Mouse (Mus musculus) CH12.LX (cell line): Measurements from ENCODE around the gene Lipc. TPM values are rescaled to one million over a fixed set of nuclear protein-coding genes. Genes with fewer than 3 reads are reported as not detected.

Experiments
- DNase-seq: peaks from one replicate; pipeline ENCODE4 v3.0.0-alpha.2; 2013; ENCODE audit errors: extremely low read depth
- H3K27ac ChIP-seq: 2 replicates; pipeline ENCODE4 v1.5.1; 2012; ENCODE audit warnings: low read depth, mild to moderate bottlenecking, control low read depth, moderate library complexity; ENCODE audit not compliant: insufficient read depth
- H3K27me3 ChIP-seq: replicated peaks from 2 replicates; pipeline ENCODE3; 2012; ENCODE audit warnings: inconsistent platforms
- H3K36me3 ChIP-seq, 2 experiments: replicated peaks in 1 of 2; 2 replicates each; pipeline versions ENCODE3 to v1.6.1; 2012; ENCODE audit warnings: inconsistent platforms in 1 of 2, low read length in 1 of 2, mild to moderate bottlenecking in 1 of 2, mixed read lengths in 1 of 2, moderate library complexity in 1 of 2; ENCODE audit not compliant: control insufficient read depth in 1 of 2, insufficient read depth in 1 of 2
- H3K4me1 ChIP-seq, 2 experiments: 2 replicates each; pipeline ENCODE4 v1.6.1; 2012; ENCODE audit warnings: inconsistent platforms in 1 of 2, moderate library complexity in 1 of 2; ENCODE audit not compliant: insufficient read depth in 2 of 2, control insufficient read depth in 1 of 2
- H3K4me2 ChIP-seq: 2 replicates; pipeline ENCODE4 v1.6.1; 2012; ENCODE audit warnings: low read depth, mild to moderate bottlenecking, control low read depth; ENCODE audit not compliant: poor library complexity, insufficient read depth, severe bottlenecking
- H3K4me3 ChIP-seq, 3 experiments: fragments of 150-350 bp in 1 of 3; sonication (generic) in 1 of 3; replicated peaks in 1 of 3; 2 replicates each; pipeline versions ENCODE3 to v1.5.1; 2011 to 2012; ENCODE audit warnings: low read depth in 2 of 3, low read length in 2 of 3, mild to moderate bottlenecking in 2 of 3, moderate library complexity in 2 of 3, control low read depth in 1 of 3, improper control_type of control experiment in 1 of 3, inconsistent platforms in 1 of 3, mixed read lengths in 1 of 3; ENCODE audit not compliant: poor library complexity in 1 of 3
- H3K79me2 ChIP-seq: replicated peaks from 2 replicates; pipeline ENCODE4 v1.6.1; 2012; ENCODE audit warnings: mild to moderate bottlenecking, moderate library complexity; ENCODE audit not compliant: control insufficient read depth, poor library complexity, insufficient read depth, severe bottlenecking; ENCODE audit errors: extremely low read depth
- H3K9ac ChIP-seq: 2 replicates; pipeline ENCODE4 v1.6.1; 2012; ENCODE audit warnings: low read depth, mild to moderate bottlenecking, control low read depth, moderate library complexity; ENCODE audit not compliant: insufficient read depth
- H3K9me3 ChIP-seq: replicated peaks from 2 replicates; pipeline ENCODE3; 2012; ENCODE audit warnings: low read length, inconsistent platforms, mixed read lengths
- BHLHE40 ChIP-seq: IDR thresholded peaks from 2 replicates; pipeline ENCODE4 v1.6.1; 2011; ENCODE audit warnings: mild to moderate bottlenecking, low read depth, low read length, improper control_type of control experiment
- CHD1 ChIP-seq: IDR thresholded peaks from 2 replicates; pipeline ENCODE4 v1.6.1; 2012; ENCODE audit warnings: low read depth, low read length, improper control_type of control experiment, inconsistent platforms
- CHD2 ChIP-seq: IDR thresholded peaks from 2 replicates; pipeline ENCODE4 v1.6.1; 2011; ENCODE audit warnings: low read length, improper control_type of control experiment
- CTCF ChIP-seq, 2 experiments: IDR thresholded peaks in 1 of 2; conservative IDR thresholded peaks in 1 of 2; 2 replicates each; pipeline ENCODE4 v1.5.1; 2011 to 2012; ENCODE audit warnings: low read depth in 2 of 2, low read length in 2 of 2, improper control_type of control experiment in 1 of 2, inconsistent platforms in 1 of 2, mild to moderate bottlenecking in 1 of 2, moderate library complexity in 1 of 2
- E2F4 ChIP-seq: IDR thresholded peaks from 2 replicates; pipeline ENCODE4 v1.6.1; 2011; ENCODE audit warnings: low read depth, low read length, improper control_type of control experiment; ENCODE audit not compliant: insufficient replicate concordance
- ELF1 ChIP-seq: IDR thresholded peaks from 2 replicates; pipeline ENCODE4 v1.6.1; 2014; ENCODE audit warnings: low read depth, mild to moderate bottlenecking, inconsistent platforms, low read length, improper control_type of control experiment
- IRF4 ChIP-seq: IDR thresholded peaks from 2 replicates; pipeline ENCODE4 v1.6.1; 2014; ENCODE audit warnings: low read depth, mild to moderate bottlenecking, inconsistent platforms, low read length, improper control_type of control experiment
- JUN ChIP-seq: IDR thresholded peaks from 2 replicates; pipeline ENCODE4 v1.6.1; 2011; ENCODE audit warnings: low read depth, mild to moderate bottlenecking, low read length, improper control_type of control experiment, moderate library complexity; ENCODE audit not compliant: insufficient read depth
- JUND ChIP-seq: conservative IDR thresholded peaks from 2 replicates; pipeline ENCODE4 v1.6.1; 2011; ENCODE audit warnings: low read depth, low read length, improper control_type of control experiment
- MAFK ChIP-seq: IDR thresholded peaks from 2 replicates; pipeline ENCODE4 v1.6.1; 2011; ENCODE audit warnings: low read length, improper control_type of control experiment; ENCODE audit not compliant: insufficient replicate concordance
- MXI1 ChIP-seq: IDR thresholded peaks from 2 replicates; pipeline ENCODE4 v1.6.1; 2011; ENCODE audit warnings: mild to moderate bottlenecking, low read depth, low read length, improper control_type of control experiment
- MYC ChIP-seq: IDR thresholded peaks from 2 replicates; pipeline ENCODE4 v1.6.1; 2011; ENCODE audit warnings: low read depth, mild to moderate bottlenecking, improper control_type of control experiment, low read length
- NELFE ChIP-seq: IDR thresholded peaks from 2 replicates; pipeline ENCODE4 v1.6.1; 2011; ENCODE audit warnings: low read depth, low read length, improper control_type of control experiment
- NRF1 ChIP-seq: IDR thresholded peaks from 2 replicates; pipeline ENCODE4 v1.6.1; 2014; ENCODE audit warnings: low read depth, mild to moderate bottlenecking, inconsistent platforms, low read length, improper control_type of control experiment, moderate library complexity
- PAX5 ChIP-seq: IDR thresholded peaks from 2 replicates; pipeline ENCODE4 v1.6.1; 2012; ENCODE audit warnings: low read length, inconsistent platforms, mixed read lengths
- RCOR1 ChIP-seq: conservative IDR thresholded peaks from 2 replicates; pipeline ENCODE4 v1.6.1; 2012; ENCODE audit warnings: low read depth, mild to moderate bottlenecking, inconsistent platforms, low read length, improper control_type of control experiment
- SIN3A ChIP-seq: IDR thresholded peaks from 2 replicates; pipeline ENCODE4 v1.6.1; 2012; ENCODE audit warnings: low read length, improper control_type of control experiment, inconsistent platforms
- TBP ChIP-seq: conservative IDR thresholded peaks from 2 replicates; pipeline ENCODE4 v1.6.1; 2011; ENCODE audit warnings: low read depth, low read length, improper control_type of control experiment
- TCF12 ChIP-seq: IDR thresholded peaks from 2 replicates; pipeline ENCODE4 v1.6.1; 2014; ENCODE audit warnings: low read depth, mild to moderate bottlenecking, inconsistent platforms, low read length, improper control_type of control experiment
- UBTF ChIP-seq: IDR thresholded peaks from 2 replicates; pipeline ENCODE4 v1.6.1; 2012; ENCODE audit warnings: low read depth, mild to moderate bottlenecking, inconsistent platforms, low read length, improper control_type of control experiment, moderate library complexity
- USF1 ChIP-seq: IDR thresholded peaks from 2 replicates; pipeline ENCODE4 v1.6.1; 2014; ENCODE audit warnings: low read depth, mild to moderate bottlenecking, inconsistent platforms, low read length, improper control_type of control experiment
- USF2 ChIP-seq: conservative IDR thresholded peaks from 2 replicates; pipeline ENCODE4 v1.6.1; 2011; ENCODE audit warnings: low read depth, low read length, improper control_type of control experiment
- ZKSCAN1 ChIP-seq: IDR thresholded peaks from 2 replicates; pipeline ENCODE4 v1.6.1; 2012; ENCODE audit warnings: low read depth, inconsistent platforms, low read length, improper control_type of control experiment, borderline replicate concordance
- ZMIZ1 ChIP-seq: IDR thresholded peaks from 2 replicates; pipeline ENCODE4 v1.6.1; 2012; ENCODE audit warnings: low read depth, mild to moderate bottlenecking, inconsistent platforms, low read length, improper control_type of control experiment
- dilution Hi-C: fragments of 300-500 bp; cut with MboI; formaldehyde crosslinking; loops from 2 replicates; pipeline ENCODE4 v1.14.3; 2020; ENCODE audit warnings: low sequenced_read_pairs; ENCODE audit not compliant: extremely low pct_unique_long_range_greater_than_20kb, extremely low pct_ligation_motif_present
- in situ Hi-C: fragments of 300-500 bp; cut with MboI; formaldehyde crosslinking; loops from 3 replicates; pipeline ENCODE4 v1.14.3; 2019; ENCODE audit warnings: low sequenced_read_pairs, low pct_ligation_motif_present, low pct_unique_long_range_greater_than_20kb, mixed read lengths
- polyA plus RNA-seq: library from polyadenylated mRNA; unstranded; fragments of >175 nt; gene quantifications from 2 replicates; pipeline ENCODE4 v1.2.1, GENCODE M21; 2012; ENCODE audit warnings: low read depth; ENCODE audit not compliant: insufficient read length
- total RNA-seq, 2 experiments: library from RNA; depleted of rRNA; stranded (reverse); fragments of 300-350 nt in 1 of 2; fragments of >200 nt in 1 of 2; gene quantifications; 2 replicates each; pipeline ENCODE4 v1.2.3; 2012 to 2014

Gene Lipc
- total and polyA plus RNA-seq, 3 experiments: 5.2 to 24.5 (median 8.6) TPM

DNA sequence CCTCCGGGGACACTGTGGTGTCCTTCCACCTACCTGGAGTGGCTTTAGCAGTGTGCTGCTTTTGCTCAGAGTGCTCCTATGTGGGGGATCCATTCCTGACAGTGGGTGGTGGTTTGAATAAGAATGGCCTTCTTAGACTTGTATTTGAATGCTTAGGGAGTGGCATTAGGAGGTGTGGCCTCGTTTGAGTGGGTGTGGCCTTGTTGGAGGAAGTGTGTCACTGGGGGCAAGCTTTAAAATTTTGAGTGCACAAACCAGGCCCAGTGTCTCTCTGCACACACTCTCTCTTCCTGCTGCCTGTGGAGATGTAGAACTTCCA lies 156.6 kb downstream of the Lipc start:
- dilution Hi-C loops: no loop called here

GRCm38 (mm10) chr9:70794643-70795438 lies 157.2 kb downstream of the Lipc start:
- in situ Hi-C loops: no loop called here

More for the DNA sequence above, 156.6 kb downstream of the Lipc start:
- in situ Hi-C loops: no loop called here
- TF ChIP-seq JUN (no peak), USF1 (no peak), CHD1 (no peak), USF2 (no peak), JUND (no peak), TCF12 (no peak), RCOR1 (no peak)
- Histone ChIP-seq H3K27ac (no peak overlapping the region), H3K4me1 (0 out of 4 replicates have a peak, but pooled peaks cover 0 to 4% of the 10 kb centered on the region in 2 experiments), H3K9me3 (peaks cover 12% of the 10 kb centered on the region), H3K36me3 (peaks cover 2 to 8% of the 10 kb centered on the region in 2 experiments), H3K4me2 (no peak overlapping the region), H3K4me3 (no peak overlapping the region), H3K9ac (no peak overlapping the region), H3K79me2 (no peaks in the 10 kb centered on the region), H3K27me3 (no peaks in the 10 kb centered on the region)
- DNase-seq: no peak

GRCm38 (mm10) chr9:70790621-70791020 lies 161.4 kb downstream of the Lipc start:
- H3K79me2 ChIP-seq: no peaks in the 10 kb centered on the region
- H3K4me1 ChIP-seq: 0 out of 4 replicates have a peak, but pooled peaks cover 0 to 7% of the 10 kb centered on the region in 2 experiments
- no peak for DNase-seq
- H3K27me3 ChIP-seq: no peaks in the 10 kb centered on the region
- dilution Hi-C loops: no loop called here
- H3K9me3 ChIP-seq: no peaks in the 10 kb centered on the region
- no peak overlapping the region for H3K27ac ChIP-seq
- no peaks in the 10 kb centered on the region for H3K36me3 ChIP-seq
- TF ChIP-seq NELFE (no peak), USF2 (no peak), SIN3A (no peak), E2F4 (no peak), USF1 (no peak), PAX5 (no peak), CHD2 (no peak), IRF4 (no peak), TBP (no peak), RCOR1 (no peak), TCF12 (no peak), MAFK (no peak), CTCF (conservative IDR thresholded peaks at IDR 0.05 in 1 of 2, IDR thresholded peaks at IDR 0.05 in 1 of 2; ENCODE audit: low read depth in 2 of 2, low read length in 2 of 2) (no peak), ZMIZ1 (no peak), BHLHE40 (no peak), ELF1 (no peak), ZKSCAN1 (no peak), MYC (no peak), JUN (no peak), NRF1 (no peak)
- no peak overlapping the region for H3K9ac ChIP-seq
- in situ Hi-C loops: no loop called here
- H3K4me3 ChIP-seq: no peak overlapping the region
- no peak overlapping the region for H3K4me2 ChIP-seq

More at GRCm38 (mm10) chr9:70794643-70795438, 157.2 kb downstream of the Lipc start:
- H3K79me2 ChIP-seq: no peaks in the 10 kb centered on the region
- no peak for DNase-seq
- dilution Hi-C loops: no loop called here
- 0 out of 4 replicates have a peak, but pooled peaks cover 0 to 4% of the 10 kb centered on the region in 2 experiments for H3K4me1 ChIP-seq
- H3K9ac ChIP-seq: no peak overlapping the region
- no peak overlapping the region for H3K4me3 ChIP-seq
- no peaks in the 10 kb centered on the region for H3K27me3 ChIP-seq
- H3K27ac ChIP-seq: no peak overlapping the region
- no peak overlapping the region for H3K4me2 ChIP-seq
- TF ChIP-seq UBTF: no peak
- TF ChIP-seq MXI1: no peak
- peaks cover 2 to 3% of the 10 kb centered on the region in 2 experiments for H3K36me3 ChIP-seq
- H3K9me3 ChIP-seq: peaks cover 7% of the 10 kb centered on the region
